Mouse (Mus musculus) layer of hippocampus, postnatal 10 days (tissue): ENCODE measurements around the gene Lipe. TPM values are rescaled to one million over a fixed set of nuclear protein-coding genes. Genes with fewer than 3 reads are reported as not detected.
"Not testable (repeated sequence)": the region's sequence is repeated elsewhere in the genome, so short reads cannot be mapped to it uniquely, and the experiment has no call there.

Source experiments
- DNase-seq, 2 experiments: peaks; one replicate each; pipeline ENCODE4 v3.0.0; 2021; ENCODE audit warnings: low spot score in 2 of 2
- total RNA-seq, 2 experiments: library from RNA; stranded (reverse); gene quantifications; 2 replicates each; pipeline ENCODE4 v1.2.3; 2021

Lipe gene
- total RNA-seq, 2 experiments from 2014 or later, result 5.5 to 6.8 TPM

DNA sequence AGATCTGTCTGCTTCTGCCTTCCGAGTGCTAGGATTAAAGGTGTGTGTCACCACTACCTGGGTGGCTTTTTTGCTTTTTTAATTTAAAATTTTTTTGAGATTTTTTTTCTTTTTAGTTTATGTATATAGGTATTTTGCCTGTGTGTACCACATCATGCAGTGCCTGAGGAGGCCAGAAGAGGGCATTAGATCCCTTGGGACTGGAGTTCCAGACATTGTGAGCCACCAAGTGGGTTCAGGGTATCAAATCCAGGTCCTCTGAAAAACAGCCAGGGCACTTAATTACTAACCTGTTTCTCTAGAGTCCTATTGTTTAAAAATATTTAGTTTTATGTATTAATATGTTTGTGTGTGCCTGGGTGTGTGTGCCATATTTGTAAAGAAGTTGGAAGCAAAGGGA is 19.1 kb upstream of the Lipe start:
- no peak for DNase-seq

DNA sequence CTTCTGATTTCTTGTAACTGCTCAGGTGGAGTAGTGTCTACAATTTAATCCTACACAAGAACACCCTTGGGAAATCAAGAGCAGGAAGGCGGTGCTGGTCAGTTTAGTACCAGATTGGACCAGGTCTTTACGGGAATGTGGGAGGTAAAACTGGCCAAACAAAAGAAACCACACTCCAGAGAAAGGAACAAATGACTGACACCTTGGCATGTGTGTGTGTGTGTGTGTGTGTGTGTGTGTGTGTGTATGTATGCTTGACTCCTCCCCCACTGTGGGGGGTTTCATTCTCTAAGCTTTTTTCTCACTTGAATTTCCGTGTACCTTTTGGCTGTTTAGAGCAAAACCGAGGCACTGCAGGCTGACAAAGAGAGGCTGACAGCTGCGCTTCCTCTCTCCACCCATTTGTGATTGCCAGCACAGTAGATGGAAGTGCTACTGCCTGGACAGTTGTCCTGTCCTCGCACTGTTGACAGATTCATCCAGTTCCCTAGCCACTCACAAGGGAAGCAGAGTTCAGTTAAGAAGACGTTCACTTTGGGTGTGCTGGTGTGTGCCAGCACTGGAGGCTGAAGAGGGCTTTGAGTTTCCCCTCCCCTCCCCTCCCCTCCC is 14.4 kb upstream of the Lipe start, which contains the start of gene Cxcl17:
Gene Cxcl17, minus strand, starts transcription at position 54 of the 609 bp plus-strand sequence.
- DNase-seq, result no peak

DNA sequence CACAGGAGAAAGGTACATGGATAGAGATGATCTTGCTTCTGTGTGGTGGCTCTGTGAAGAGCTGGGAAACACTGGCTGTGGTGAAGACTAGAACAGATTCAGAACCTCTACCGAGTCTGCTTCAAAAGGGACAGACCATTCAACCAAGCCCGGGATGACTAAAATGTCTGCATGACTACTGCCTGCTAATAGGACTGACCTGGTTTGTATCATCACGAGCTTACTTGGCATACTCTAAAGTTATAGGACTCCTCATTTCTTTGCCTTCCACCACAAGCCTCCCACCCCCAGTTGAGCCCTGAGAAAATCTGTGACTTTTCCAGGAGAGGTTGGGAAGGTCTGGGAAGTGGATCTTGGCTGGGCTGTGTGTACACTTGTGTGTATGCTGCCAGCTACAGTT is 13.4 kb upstream of the Lipe start:
- no peak for DNase-seq

DNA sequence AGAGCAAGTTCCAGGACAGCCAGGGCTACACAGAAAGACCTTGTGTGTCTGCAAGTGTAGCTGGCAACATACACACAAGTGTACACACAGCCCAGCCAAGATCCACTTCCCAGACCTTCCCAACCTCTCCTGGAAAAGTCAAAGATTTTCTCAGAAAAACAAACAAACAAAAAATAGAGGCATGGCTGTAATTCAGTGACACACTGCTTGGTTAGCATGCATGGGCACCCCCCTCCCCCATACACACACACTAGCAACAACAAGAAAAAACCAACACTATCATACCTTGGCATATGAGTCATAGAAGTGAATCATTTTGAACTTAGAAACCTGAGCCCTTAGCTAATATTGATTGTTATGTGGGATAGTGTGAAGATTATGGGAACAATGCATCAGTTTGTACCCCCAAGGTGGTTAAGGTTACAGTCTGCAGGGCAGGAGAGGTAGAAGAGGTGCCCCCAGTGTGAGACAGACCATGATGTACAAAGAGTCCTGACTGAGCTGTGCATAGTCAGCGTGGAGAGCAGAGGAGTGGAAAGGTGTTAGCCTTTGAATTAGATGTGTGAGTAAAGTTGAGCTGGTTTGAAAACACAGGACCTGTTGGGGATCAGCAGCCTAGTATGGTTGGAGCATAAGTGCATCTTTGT is 12.6 kb upstream of the Lipe start:
- DNase-seq, result no peak

DNA sequence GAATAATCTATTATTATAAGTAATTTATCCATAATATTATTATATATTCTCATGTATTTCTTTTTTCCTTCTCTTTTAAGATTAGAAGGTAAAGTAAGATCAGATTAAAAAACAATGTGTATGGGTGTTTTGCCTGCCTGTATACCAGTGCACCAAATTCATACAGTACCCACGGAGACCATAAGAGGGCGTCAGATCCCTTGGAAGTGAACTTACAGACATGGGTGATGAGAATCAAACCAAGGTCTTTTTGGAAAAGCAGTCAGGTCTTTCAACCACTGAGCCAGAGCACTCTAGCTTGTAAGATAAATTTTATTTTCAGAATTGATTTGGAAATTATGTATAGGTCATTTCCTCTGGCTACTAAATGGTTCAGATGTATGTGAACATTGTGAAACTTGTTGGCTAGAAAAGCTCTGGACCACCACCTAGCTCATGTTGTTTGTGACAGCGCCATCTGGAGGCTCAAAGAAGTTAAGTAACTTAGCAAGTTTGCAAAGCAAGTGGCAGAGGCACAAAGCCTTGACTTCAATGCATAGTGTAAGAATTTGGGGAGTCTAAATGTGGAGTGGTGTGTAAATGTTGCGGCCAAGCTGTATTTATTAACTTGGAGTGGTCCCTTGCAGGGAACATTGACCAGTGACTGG is 10.7 kb upstream of the Lipe start:
- DNase-seq, result no peak

DNA sequence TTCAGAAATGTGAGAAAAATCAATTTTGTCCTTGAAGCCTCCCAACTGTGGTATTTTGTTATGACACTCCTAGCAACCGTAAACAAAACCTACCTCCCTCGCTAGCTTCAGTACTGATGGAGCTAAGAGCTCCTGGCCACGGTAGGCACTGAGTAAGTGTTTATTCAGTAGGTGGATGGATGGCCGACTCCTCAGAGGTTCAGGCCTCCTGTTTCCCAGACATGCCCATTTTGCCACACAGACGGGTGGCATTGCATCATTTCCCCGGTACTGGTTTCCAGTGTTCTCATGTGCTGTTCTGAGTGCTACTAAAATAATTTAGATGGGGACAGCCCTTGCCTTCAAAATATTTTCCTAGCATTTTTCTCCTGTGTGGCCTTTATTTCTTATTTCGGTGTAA is 8.0 kb upstream of the Lipe start:
- no peak for DNase-seq

DNA sequence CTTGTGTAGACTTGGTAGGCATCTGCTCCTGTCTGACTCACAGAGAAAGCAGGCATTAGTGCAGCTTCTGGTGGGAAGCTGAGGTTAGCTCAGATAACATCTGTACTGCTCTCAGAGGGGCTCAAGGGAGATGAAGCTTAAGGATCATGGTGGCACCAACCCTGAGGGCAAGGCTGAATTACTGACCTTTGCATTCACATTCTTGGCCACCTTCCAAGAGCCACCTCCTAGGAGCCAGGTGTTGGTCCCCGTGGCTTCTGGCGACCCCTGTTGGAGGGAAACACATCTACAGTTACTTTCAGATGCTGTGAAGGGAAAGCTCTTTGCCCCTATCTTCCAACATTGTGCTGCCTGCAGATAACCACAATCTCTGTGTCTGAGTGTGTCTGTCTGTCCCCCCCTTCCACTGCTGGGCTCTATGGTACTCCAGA is 4.2 kb upstream of the Lipe start:
- no peak for DNase-seq

DNA sequence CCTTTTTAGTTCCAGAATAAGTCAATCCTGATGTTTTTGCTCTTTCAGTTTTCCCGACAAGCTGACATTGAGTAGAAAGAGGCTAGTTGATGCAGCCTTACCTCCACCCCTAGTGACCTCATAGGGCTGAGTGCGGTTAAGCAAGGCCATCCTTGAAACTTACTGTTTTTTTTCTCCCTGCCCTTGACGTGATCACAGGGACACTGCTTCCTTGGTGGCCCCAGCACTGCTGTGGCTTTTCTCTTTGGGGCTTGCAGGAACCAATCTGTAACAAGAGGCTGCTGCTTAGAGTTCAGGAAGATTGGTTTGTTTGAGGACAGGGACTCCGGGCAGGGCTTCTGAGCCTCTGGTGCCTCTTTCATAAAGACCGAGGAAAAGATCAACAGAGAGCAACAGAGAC is 3.5 kb upstream of the Lipe start:
- no peak for DNase-seq

DNA sequence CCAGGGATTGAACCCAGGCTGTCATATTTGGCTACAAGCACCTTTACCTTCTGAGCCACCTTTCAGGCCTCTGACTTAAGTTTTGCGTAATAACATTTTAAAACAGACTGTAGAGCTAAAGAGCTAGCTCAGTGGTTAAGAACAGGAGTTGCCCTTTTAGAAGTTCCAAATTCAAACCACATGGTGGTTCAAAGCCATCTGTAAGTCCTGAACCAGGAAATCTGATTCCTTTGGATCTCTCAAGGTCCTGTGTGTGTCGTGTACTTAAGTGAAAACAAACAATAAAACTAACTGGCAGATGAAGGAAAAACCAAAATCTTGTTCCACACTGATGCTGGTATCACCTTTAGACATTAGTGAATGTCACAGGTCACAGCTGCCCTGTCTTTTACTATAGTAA is 3.0 kb upstream of the Lipe start:
- no peak for DNase-seq

DNA sequence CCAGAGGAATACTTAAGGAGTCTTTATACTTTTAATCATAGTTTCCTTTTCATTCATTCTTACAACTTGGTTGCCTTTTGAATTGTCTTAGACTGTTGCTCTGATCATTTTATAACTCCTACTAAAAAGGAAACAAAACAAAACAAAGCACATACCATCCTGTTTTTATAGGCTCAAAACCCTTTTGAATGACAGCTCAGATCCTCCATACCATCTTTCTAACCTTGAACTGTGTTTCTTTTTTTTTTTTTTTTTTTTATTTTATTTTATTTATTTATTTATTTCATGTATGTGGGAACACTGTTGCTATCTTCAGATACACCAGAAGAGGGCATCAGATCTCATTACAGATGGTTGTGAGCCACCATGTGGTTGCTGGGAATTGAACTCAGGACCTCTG is 518 bp upstream of the Lipe start:
- DNase-seq, result not testable (repeated sequence)

DNA sequence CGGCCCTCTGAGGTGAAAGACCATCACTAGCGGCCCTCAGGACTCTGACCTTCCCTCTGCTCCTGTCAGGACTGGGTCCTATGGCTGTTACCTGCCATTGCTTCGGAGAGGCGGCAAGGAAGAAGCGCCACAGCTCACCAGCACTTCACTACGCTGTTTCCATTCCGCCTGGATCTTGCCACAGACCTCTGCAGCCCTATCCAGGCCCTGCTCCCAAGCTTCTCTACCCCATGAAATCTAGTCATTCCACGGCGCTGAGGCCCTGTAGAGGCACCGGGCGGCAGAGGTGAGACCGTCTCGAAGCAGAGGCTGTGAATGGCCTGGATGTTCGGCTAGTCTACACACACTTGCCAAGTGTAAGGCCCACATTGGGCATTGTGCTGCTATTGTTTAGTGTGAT is 1.9 kb downstream of the Lipe start:
- no peak for DNase-seq

DNA sequence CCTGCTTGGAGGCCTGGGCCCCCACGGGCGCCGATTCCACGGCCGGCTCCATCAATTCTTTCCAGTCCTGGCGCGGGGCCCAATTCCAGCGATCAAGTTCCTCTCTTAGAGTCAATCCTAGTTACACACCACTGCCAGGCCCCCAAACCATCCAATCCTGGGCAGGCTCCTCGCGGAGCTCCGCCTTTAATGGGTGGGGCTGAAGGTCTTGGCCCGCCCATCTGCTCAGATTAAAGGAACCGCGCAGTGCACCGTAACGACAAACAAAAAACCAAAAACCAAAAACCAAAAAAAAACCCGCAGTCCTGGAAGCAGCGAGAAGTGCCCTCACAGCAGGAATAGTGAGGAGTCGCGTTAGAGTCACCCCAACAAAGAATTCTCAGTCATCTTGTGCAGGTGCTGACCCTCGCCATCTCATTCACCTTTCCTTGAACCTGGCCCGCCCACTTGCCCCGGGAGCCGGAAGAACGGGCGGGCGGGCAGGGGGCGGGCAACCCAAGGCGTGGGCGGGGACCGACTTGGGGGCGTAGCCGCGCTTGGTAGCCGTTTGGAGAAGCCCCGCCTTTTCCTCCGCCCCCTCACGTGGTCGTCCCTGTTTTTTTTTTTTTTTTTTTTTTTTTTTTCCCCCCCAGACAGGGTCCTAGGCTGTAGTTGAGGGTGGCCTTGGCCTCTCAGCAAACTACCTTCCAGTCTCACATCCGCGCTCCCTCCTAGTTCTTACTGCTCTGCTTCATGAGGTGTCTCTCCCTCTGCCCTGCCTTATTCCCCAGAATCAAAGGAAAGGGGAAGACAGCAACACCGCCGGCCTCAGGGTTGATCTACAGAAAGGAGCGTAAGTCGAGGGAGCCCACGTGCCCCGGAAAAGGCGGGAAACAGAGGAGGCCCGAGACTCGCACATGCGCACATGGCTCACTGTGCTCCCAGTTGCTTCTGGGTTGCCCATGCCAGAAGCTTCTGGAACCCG is 2.7 kb downstream of the Lipe start:
- DNase-seq, result peak; percentile 97 to 98

DNA sequence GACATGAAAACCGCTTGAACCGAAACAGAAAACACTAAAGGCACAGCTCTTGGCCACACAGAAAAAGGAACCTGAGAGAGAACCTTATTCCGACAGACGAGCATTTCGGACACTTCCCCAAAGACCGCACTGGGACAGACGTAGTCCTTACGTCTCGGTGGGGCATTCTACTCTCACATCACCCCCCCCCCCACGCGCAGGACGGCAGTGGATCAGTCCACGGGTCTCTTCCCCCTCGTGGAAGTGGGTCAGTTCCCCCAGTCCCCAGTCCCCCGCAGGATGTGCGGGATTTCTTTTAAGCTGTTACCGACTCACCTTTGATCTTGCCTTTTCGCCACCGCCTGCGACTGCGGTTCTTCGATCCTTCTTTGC is 3.3 kb downstream of the Lipe start:
- no peak for DNase-seq

DNA sequence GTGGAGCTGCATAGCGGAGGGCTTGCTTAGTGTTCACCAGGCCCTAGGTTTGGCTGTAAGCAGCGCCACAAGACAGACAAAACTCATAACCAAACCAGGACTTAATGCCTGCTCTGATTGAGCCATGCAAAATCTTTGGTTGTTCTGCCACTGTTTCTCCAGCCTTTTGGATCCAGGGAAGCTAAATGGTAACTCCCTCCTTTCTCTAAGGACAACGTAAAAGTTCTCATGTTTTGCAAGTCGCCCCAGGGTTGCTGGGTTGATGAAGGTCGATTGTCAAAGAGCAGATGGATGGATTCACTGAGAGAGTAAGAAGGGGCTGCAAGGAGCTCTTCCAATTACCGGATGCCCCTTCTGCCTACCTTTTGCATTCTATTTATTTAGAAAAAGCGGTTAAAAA is 3.8 kb downstream of the Lipe start:
- DNase-seq, result peak in 1 of 2 experiments; percentile 21

DNA sequence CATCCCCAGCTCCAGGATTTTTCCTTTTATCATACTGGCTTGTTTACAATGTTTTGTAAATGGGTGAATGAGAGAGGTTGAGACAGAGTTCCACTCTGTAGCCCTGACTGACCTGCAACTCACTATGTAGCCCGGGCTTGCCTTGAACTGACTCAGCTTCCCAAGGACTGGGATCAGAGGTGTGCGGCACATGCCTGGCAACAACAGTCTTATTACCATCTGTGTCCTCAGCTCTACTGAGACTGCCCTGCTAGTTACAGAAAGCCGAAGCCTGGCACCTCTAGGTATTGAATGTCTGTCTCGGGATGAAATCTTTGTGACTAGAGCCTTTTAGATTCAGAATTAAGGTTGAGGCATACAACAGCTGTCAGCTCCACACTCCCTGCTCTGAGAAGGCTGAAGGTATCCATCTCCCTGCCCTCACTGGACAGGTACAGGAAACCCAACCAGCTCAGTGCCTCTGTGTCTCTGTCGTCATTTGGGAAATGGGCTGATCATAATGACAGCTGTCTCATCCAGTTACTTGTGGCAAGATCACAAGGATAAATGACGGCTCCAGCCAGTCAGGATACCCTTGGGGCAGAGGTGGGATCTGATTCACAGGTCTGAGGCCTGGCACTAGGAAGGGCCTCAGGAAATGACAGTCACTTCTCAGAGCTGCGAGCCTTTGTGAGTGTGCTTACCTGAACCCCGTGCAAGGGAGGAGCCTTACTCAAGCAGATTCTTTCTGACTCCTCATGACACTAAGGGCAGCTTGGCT is 4.9 kb downstream of the Lipe start:
- peak in 1 of 2 experiments; percentile 3 for DNase-seq

DNA sequence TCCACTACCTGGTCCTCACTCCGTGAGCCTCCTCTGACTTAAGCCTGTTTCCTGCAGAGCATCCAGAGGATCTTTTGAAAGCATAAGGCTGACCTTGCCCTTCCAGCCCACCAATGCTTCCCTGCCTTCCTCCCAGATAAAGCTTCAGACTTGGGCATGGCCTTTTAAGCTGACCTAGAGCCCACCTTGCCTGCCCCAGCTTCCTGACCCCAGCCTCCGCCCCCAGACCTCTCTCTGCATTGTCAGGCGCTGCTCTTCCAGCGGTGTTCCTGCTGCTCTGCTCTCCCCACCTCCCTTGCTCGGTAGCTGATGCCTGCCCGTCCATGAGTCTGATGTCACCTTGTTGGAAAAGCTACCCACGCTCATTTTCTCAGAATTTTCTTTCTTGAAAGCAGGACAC is 5.7 kb downstream of the Lipe start:
- DNase-seq, result peak in 1 of 2 experiments; percentile 4

DNA sequence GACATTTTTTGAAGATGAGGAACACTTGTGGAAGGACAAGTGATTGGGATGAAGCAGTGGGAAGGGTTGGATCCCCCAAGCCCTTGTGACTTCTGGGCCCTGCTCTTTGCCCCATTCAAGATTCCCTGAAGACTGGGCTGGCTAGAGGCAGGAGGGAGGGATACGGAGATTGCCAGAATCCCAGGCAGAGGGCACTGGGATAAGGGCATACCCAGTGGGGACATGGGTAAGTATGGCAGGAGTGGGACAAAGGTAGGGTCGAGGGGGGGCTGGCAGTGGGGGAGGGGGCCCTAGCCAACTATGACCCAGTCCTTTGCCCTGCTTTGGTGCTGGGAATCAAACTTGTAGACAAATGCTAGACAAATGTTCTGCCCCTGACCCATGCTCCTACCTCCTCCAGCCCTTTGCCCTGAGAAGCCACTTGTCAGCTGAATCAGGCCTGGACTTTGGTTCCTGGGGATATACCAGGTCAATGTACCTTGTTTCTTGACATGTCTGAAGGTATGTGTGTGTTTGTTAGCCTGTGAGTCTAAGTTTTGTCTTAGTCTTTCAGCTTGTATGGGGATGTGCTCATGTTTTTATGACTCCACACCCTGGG is 6.6 kb downstream of the Lipe start:
- peak in 1 of 2 experiments; percentile 2 for DNase-seq

DNA sequence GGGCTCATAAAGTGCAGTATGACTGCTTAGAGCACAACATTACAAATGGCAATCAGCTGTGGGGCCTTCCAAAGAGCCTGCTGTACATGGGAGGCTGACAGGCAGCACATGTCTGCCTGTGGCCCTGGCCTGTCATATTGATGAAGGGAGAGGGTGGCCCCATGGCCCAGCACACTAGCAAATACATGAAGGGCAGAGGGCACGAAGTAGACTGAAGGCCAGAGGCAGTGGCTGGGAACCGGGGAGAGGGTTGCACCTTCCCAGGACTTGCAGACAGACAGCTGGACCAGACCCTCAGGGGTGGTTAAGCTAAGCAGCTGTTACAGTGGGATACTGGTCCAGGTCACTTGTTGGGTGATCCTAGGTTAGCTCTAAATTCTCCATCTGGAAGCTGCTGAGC is 7.5 kb downstream of the Lipe start:
- DNase-seq, result no peak

DNA sequence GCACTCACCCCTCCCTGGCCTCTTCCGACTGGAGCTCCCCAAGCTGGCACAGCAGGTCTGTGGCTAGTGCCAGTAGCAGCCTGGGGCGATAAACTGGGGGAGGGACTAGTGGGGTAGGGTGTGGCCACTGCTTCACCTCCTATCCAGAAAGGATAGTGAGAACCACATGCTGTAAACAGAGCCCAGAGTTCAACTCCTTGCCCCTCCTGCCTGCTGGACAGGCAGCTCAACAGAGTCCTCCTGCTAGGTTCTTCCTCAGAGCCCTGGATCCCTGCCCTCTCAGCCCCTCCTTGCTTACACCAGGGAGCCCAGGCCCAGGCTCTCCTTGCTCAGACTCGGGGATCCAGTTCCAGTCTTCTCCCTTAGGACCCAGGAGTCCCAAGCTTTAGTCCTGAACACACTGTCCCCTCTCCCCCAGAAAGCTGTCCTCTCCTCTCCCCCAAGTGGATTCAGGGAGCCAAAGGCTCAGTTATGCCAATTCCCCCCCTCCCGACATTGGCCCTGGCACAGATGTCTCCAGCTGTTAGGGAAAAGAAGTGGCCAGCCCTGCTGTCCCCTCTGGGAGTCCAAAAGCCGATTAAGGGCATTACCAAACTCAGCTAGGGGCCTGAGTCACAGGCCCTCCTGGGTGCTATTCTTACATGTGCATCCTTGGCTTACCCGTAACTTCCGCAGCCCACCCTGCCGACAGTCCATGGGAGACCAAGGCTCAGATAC is 8.3 kb downstream of the Lipe start:
- DNase-seq, result no peak

DNA sequence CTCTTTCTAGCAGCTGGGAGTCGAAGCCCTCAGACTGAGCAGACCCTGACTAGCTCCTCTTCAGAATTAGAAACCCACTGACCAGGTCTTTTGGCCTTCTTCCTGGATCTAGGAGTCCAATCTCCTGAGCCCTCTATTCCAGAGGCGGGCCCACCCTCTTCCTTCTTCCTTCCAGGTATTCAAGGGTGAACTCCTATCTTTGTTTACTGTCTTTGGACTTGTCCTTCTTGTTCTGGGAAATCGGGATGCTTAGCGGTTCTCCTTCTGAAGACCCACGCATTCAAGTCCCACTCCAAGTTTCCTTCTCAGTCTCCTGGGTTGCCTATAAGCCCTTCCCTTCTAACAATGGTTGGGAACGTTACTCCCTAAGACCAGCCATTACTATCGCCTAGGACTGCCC is 9.6 kb downstream of the Lipe start:
- DNase-seq, result no peak
